Mouse (Mus musculus): ENCODE data around the gene Brd7. TPM values are rescaled to one million over a fixed set of nuclear protein-coding genes. Genes with fewer than 3 reads are reported as not detected.

The Brd7 gene
- polyA plus RNA-seq, 1 experiment from 2014 or later = 25.3 TPM

DNA sequence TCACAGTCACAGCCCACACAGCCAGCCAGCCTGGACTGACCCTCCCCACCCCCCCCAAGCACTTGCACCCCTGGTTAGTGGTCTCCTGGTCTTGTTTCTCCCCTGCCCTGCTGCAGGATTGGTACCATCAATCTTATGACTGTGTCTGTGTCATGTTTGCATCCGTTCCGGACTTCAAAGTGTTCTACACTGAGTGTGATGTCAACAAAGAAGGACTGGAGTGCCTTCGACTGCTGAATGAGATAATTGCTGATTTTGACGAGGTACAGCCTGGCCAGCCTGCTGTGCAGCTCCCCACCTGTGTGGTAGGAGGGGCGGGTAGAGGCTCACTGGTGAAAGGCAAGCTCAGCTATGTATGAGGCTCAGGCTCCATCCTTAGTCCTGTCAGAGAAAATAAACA lies 36.7 kb downstream of the Brd7 start:
- no peak overlapping the region for H3K4me3 ChIP-seq (ENCODE audit: low read depth, low read length)
- no peaks in the 10 kb centered on the region for H3K27me3 ChIP-seq (ENCODE audit: insufficient read depth, low read length)
- peaks cover 72% of the 10 kb centered on the region for H3K36me3 ChIP-seq (replicated peaks; ENCODE audit: insufficient read depth, low read length)
- no peak for TF ChIP-seq EP300 (IDR thresholded peaks at IDR 0.05; ENCODE audit: low read depth)
- no peak for TF ChIP-seq CTCF (IDR thresholded peaks at IDR 0.05; ENCODE audit: low read depth)
- DNase-seq (no peak), ATAC-seq (no peak)
- H3K9ac ChIP-seq (replicated peaks) = no peak overlapping the region
- 77% methylated on average over 5 of the region's 5 CpGs for WGBS (ENCODE audit: insufficient replicate concordance)
- no peaks in the 10 kb centered on the region for H3K4me1 ChIP-seq (ENCODE audit: insufficient read depth)
- no peaks in the 10 kb centered on the region for H3K9me3 ChIP-seq (ENCODE audit: low read length)
- H3K27ac ChIP-seq (ENCODE audit: low read depth) = no peak overlapping the region
- no peak overlapping the region for H3K4me2 ChIP-seq (ENCODE audit: low read depth, low read length)

DNA sequence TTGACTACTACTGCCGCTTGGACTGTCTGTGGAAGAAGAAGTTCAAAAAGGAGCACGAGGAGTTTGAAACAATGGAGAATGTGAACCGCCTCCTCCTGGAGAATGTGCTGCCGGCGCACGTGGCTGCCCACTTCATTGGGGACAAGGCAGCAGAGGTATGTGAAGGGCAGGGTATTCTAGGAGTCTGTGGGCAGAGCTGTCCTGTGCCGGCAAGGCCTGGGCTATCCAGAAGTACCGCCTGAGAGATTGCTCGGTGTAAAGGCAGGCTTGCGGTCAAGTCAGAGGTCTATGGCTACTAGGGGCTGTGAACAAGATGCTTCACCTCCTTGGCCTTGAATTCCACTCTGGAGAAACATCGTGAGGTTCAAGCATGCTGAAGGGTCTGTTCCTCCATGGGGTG lies 37.2 kb downstream of the Brd7 start:
- DNase-seq (no peak), ATAC-seq (no peak)
- no peaks in the 10 kb centered on the region for H3K27me3 ChIP-seq (ENCODE audit: insufficient read depth, low read length)
- H3K9ac ChIP-seq (replicated peaks) = no peak overlapping the region
- no peak overlapping the region for H3K27ac ChIP-seq (ENCODE audit: low read depth)
- WGBS (ENCODE audit: insufficient replicate concordance) = 87% methylated on average over 11 of the region's 11 CpGs
- H3K9me3 ChIP-seq (ENCODE audit: low read length) = no peaks in the 10 kb centered on the region
- no peak for TF ChIP-seq CTCF (IDR thresholded peaks at IDR 0.05; ENCODE audit: low read depth)
- TF ChIP-seq EP300 (IDR thresholded peaks at IDR 0.05; ENCODE audit: low read depth) = no peak
- H3K4me2 ChIP-seq (ENCODE audit: low read depth, low read length) = no peak overlapping the region
- no peaks in the 10 kb centered on the region for H3K4me1 ChIP-seq (ENCODE audit: insufficient read depth)
- peaks cover 67% of the 10 kb centered on the region for H3K36me3 ChIP-seq (replicated peaks; ENCODE audit: insufficient read depth, low read length)
- H3K4me3 ChIP-seq (ENCODE audit: low read depth, low read length) = no peak overlapping the region

DNA sequence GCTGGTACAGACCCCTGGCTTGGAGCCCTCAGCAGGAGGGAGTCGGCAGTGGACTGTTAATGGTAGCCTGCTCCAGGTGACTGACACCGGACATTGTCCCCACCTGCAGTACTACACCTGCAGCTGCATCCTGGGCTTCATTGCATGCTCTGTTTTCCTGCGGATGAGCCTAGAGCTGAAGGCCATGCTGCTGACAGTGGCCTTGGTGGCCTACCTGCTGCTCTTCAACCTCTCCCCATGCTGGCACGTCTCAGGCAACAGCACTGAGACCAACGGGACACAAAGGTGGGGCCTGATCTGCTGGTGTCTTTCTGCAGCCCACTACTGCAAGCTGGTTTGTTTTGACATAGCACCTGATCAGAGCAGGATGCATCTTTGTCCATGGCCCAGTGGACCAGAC lies 38.5 kb downstream of the Brd7 start:
- H3K4me3 ChIP-seq (ENCODE audit: low read depth, low read length) = no peak overlapping the region
- no peak for ATAC-seq
- H3K27me3 ChIP-seq (ENCODE audit: insufficient read depth, low read length) = no peaks in the 10 kb centered on the region
- no peaks in the 10 kb centered on the region for H3K9me3 ChIP-seq (ENCODE audit: low read length)
- H3K27ac ChIP-seq (ENCODE audit: low read depth) = no peak overlapping the region
- H3K4me1 ChIP-seq (ENCODE audit: insufficient read depth) = no peaks in the 10 kb centered on the region
- H3K4me2 ChIP-seq (ENCODE audit: low read depth, low read length) = no peak overlapping the region
- H3K36me3 ChIP-seq (replicated peaks; ENCODE audit: insufficient read depth, low read length) = peaks cover 55% of the 10 kb centered on the region
- no peak overlapping the region for H3K9ac ChIP-seq (replicated peaks)
- no peak for DNase-seq
- TF ChIP-seq CTCF (IDR thresholded peaks at IDR 0.05; ENCODE audit: low read depth) = no peak
- no peak for TF ChIP-seq EP300 (IDR thresholded peaks at IDR 0.05; ENCODE audit: low read depth)
- 84% methylated on average over 5 of the region's 5 CpGs for WGBS (ENCODE audit: insufficient replicate concordance)

DNA sequence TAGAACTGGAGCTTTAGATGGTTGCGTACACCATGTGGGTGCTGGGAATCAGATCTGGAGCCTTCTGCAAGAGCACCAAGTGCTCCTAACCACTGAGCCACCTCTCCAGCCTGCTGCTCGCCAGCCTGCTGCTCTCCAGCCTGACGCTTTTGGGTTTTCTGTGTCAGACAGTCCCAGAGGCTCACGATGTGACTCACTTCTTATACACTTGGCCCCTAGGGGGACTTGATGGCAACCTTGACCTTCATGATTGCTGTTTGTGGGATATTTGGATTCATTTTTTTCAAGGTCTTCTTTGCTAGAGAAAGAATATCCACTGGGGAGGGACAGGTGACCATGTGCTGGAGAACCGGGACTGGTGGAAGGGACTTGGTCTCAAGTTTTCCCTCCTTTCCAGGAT lies 40.6 kb downstream of the Brd7 start:
- TF ChIP-seq EP300 (IDR thresholded peaks at IDR 0.05; ENCODE audit: low read depth) = no peak
- TF ChIP-seq CTCF (IDR thresholded peaks at IDR 0.05; ENCODE audit: low read depth) = no peak
- no peak for DNase-seq
- 89% methylated on average over 5 of the region's 5 CpGs for WGBS (ENCODE audit: insufficient replicate concordance)

DNA sequence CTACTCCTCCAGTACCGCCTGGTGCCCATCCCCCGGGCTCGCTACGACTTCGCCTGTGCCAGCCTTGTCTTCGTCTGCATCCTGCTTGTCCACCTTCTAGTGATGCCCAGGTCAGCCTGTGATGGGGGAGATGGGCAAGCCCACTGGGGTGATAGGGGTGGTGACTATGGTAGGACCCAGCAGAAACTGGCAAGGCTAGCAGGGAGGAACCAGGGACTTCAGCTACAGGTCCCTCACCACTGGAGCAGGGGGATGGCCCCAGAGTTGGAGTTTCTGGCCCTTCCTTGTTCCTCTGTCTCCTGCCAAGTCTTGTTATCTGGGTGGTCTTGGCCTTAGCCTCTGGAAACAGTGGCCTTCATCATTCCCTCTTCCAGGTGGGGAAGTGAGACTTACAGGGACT lies 41.9 kb downstream of the Brd7 start:
- Histone ChIP-seq H3K4me3 (ENCODE audit: low read depth, low read length) (no peak overlapping the region), H3K27ac (ENCODE audit: low read depth) (no peak overlapping the region), H3K9me3 (ENCODE audit: low read length) (no peaks in the 10 kb centered on the region), H3K27me3 (ENCODE audit: insufficient read depth, low read length) (no peaks in the 10 kb centered on the region), H3K9ac (replicated peaks) (no peak overlapping the region), H3K4me1 (ENCODE audit: insufficient read depth) (no peaks in the 10 kb centered on the region), H3K36me3 (replicated peaks; ENCODE audit: insufficient read depth, low read length) (peaks cover 38% of the 10 kb centered on the region), H3K4me2 (ENCODE audit: low read depth, low read length) (no peak overlapping the region)
- TF ChIP-seq CTCF (IDR thresholded peaks at IDR 0.05; ENCODE audit: low read depth) (no peak), EP300 (IDR thresholded peaks at IDR 0.05; ENCODE audit: low read depth) (no peak)
- DNase-seq (no peak), ATAC-seq (no peak)
- WGBS (ENCODE audit: insufficient replicate concordance) = 90% methylated on average over 6 of the region's 6 CpGs

More for the DNA sequence above, 40.6 kb downstream of the Brd7 start:
- Histone ChIP-seq H3K4me1 (ENCODE audit: insufficient read depth) (no peaks in the 10 kb centered on the region), H3K27me3 (ENCODE audit: insufficient read depth, low read length) (no peaks in the 10 kb centered on the region), H3K27ac (ENCODE audit: low read depth) (no peak overlapping the region), H3K4me2 (ENCODE audit: low read depth, low read length) (no peak overlapping the region), H3K36me3 (replicated peaks; ENCODE audit: insufficient read depth, low read length) (peaks cover 45% of the 10 kb centered on the region), H3K9ac (replicated peaks) (no peak overlapping the region), H3K4me3 (ENCODE audit: low read depth, low read length) (no peak overlapping the region), H3K9me3 (ENCODE audit: low read length) (no peaks in the 10 kb centered on the region)
- no peak for ATAC-seq

DNA sequence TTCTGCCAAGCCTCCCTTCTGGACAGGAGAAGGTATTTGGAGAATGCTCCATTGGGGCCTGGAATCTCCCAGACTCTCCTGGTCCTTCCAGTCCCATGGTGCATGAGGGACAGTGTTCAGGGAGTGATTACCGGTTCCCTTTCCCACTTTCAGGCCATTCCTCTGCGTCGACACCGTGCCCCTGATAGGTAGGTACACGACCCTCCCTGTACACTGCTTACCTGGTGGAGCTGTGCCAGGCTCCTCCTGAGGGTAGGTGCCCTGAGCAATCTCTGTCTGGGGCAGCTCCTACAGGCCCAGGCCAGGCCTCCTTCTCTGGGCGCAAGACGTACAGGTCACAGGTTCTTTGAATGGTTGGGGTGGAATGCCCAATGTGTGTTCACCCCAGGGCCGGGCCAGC lies 43.8 kb downstream of the Brd7 start:
- no peak overlapping the region for H3K4me3 ChIP-seq (ENCODE audit: low read depth, low read length)
- H3K4me2 ChIP-seq (ENCODE audit: low read depth, low read length) = no peak overlapping the region
- H3K27ac ChIP-seq (ENCODE audit: low read depth) = no peak overlapping the region
- ATAC-seq (no peak), DNase-seq (peak; percentile 11)
- peaks cover 30% of the 10 kb centered on the region for H3K36me3 ChIP-seq (replicated peaks; ENCODE audit: insufficient read depth, low read length)
- WGBS (ENCODE audit: insufficient replicate concordance) = 94% methylated on average over 8 of the region's 8 CpGs
- no peaks in the 10 kb centered on the region for H3K4me1 ChIP-seq (ENCODE audit: insufficient read depth)
- H3K9ac ChIP-seq (replicated peaks) = no peak overlapping the region
- H3K9me3 ChIP-seq (ENCODE audit: low read length) = no peaks in the 10 kb centered on the region
- H3K27me3 ChIP-seq (ENCODE audit: insufficient read depth, low read length) = no peaks in the 10 kb centered on the region
- TF ChIP-seq EP300 (IDR thresholded peaks at IDR 0.05; ENCODE audit: low read depth) = no peak

DNA sequence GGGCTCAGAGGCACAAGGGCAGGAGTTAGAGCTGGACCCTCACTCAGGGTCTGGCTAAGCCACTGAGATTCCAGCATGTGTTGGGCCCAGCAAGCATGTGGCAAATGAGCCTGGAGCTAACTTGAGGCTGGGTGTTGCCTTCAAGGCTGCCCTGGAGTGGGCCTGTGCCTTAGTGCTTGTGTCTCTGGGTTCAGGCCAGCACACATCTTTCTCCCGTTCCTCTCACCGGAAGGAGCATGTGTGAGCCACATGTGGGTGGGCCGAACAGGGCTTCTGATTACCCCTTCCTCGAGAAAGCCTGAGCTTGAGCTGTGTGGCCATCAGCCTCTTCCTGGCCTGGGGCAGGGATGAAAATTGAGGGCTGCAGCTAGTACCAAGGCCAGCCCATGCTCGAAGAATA lies 44.7 kb downstream of the Brd7 start:
- peak; percentile 11 for DNase-seq
- H3K9ac ChIP-seq (replicated peaks) = no peak overlapping the region
- H3K9me3 ChIP-seq (ENCODE audit: low read length) = no peaks in the 10 kb centered on the region
- no peak overlapping the region for H3K4me2 ChIP-seq (ENCODE audit: low read depth, low read length)
- no peak overlapping the region for H3K27ac ChIP-seq (ENCODE audit: low read depth)
- no peaks in the 10 kb centered on the region for H3K4me1 ChIP-seq (ENCODE audit: insufficient read depth)
- no peak overlapping the region for H3K4me3 ChIP-seq (ENCODE audit: low read depth, low read length)
- WGBS (ENCODE audit: insufficient replicate concordance) = 87% methylated on average over 5 of the region's 5 CpGs
- no peak for ATAC-seq
- TF ChIP-seq CTCF (IDR thresholded peaks at IDR 0.05; ENCODE audit: low read depth) (no peak), EP300 (IDR thresholded peaks at IDR 0.05; ENCODE audit: low read depth) (no peak)
- peaks cover 30% of the 10 kb centered on the region for H3K36me3 ChIP-seq (replicated peaks; ENCODE audit: insufficient read depth, low read length)
- no peaks in the 10 kb centered on the region for H3K27me3 ChIP-seq (ENCODE audit: insufficient read depth, low read length)
